Mouse (Mus musculus): ENCODE results near the gene Mier3.
A peak's percentile ranks its signal among the peaks of the same experiment; 100 is the strongest.
"Not testable (repeated sequence)": the region's sequence is repeated elsewhere in the genome, so short reads cannot be mapped to it uniquely, and the experiment has no call there.

Mier3 gene

GRCm38 (mm10) chr13:111703396-111703795, 22.6 kb downstream of the Mier3 start:
- no peak for DNase-seq (ENCODE audit: low spot score)

DNA sequence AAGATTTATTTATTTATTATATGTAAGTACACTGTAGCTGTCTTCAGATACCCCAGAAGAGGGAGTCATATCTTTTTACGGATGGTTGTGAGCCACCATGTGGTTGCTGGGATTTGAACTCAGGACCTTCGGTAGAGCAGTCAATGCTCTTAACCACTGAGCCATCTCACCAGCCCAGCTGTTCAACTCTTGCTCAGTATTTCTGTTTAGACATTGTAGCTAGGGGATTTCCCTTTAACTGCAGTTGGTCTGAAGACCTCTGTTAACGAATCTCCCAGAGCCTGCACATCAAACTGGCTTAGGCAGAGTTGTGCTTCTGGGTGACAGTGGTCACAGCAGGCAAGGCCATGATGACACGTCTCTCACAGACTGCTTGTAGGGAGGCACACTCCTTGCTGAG, 23.2 kb downstream of the Mier3 start:
- not testable (repeated sequence) for DNase-seq (ENCODE audit: low spot score)

- DNase-seq (ENCODE audit: low spot score): no peak
These were observed 29.8 kb downstream of the Mier3 start for GRCm38 (mm10) chr13:111710531-111710930.

- DNase-seq (ENCODE audit: low spot score): no peak
These were observed 38.9 kb downstream of the Mier3 start for GRCm38 (mm10) chr13:111719726-111720125.

- DNase-seq (ENCODE audit: low spot score): no peak
These were observed 44.0 kb downstream of the Mier3 start for GRCm38 (mm10) chr13:111724811-111725164.

DNA sequence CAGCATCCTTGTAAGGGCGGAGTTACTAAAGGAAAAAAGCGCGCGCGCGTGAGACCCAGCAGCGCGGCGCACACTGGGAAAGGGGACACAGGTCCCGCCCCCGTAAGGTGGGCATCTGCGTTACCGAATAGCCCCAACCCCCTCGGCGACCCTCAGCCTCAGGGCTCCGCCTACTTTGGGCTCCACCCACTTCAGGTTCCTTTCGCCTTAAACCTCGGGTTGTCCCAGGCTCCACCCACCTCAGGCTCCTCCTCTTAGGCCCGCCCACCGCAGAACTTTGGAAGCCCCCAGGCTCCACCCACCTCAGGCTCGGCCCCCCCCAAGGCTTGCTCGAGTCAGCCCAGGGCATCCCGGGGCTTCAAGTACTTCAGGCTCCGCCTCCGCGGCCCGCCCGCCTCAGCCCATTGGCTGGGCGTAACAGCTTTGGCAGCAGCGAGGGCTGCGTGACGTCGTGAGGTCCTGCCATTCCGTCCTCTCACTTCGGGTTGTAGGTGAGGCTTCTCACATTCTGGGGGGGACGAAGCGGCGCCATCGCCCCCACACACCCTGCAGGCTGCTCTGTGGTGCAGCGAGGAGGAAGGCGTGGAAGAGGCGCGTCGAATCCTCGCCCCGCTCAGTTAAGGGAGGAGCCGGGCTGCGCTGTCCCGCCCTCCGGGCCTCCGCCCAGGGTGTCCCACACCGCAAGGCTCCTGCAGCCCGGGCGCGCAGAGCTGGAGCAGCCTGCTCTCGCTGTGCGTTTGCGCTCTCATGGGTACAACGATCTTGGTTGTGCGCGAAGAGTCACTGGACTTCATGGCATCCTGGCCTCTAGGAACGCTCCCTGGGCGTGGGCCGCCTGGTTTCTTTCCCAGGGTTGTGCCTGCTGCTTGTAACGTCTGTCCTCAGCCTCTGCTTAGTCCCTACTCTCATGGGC, 44.6 kb downstream of the Mier3 start:
- DNase-seq (ENCODE audit: low spot score): peak; percentile 98

DNA sequence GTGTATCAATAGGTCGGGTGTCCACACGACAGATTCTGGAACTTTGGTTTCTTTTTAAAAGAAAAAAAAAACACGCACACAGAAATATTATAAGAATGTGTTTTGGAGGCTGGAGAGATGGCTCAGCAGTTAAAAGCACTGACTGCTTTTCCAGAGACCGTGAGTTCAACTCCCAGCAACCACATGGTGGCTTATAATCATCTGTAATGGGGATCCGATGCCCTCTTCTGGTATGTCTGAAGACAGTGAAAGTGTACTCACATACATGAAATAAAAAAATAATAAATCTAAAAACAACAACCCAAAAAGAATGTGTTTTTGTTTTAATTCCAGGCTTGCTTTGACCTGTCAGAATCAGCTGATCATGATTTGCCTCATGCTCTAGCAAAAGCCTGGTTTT, 46.1 kb downstream of the Mier3 start:
- no peak for DNase-seq (ENCODE audit: low spot score)

GRCm38 (mm10) chr13:111741204-111741990, 60.6 kb downstream of the Mier3 start:
- no peak for DNase-seq (ENCODE audit: low spot score)

- peak; percentile 69 for DNase-seq (ENCODE audit: low spot score)
These were observed 61.3 kb downstream of the Mier3 start for GRCm38 (mm10) chr13:111741991-111742615.

GRCm38 (mm10) chr13:111744233-111745000, 63.6 kb downstream of the Mier3 start:
- DNase-seq (ENCODE audit: low spot score): no peak

GRCm38 (mm10) chr13:111745216-111745615, 64.4 kb downstream of the Mier3 start:
- no peak for DNase-seq (ENCODE audit: low spot score)

DNA sequence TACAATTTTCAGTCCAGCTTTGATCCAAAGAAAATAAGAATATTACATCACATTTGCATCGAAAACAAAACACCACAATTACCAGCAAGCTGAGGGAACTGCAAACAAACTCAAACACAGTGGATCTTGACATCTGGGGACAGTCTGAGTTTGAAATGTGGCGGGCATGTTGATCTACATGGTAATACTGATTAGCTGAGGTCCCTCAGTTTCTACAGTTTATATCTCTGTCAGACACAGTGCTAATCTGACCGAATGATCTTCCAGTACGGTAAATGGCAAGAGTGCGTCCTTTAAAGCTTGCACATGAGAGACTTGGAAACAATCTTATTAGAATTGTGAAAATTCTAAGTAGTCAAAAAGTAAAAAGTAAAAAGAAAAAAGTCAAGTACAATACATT, 66.1 kb downstream of the Mier3 start:
- no peak for DNase-seq (ENCODE audit: low spot score)

DNA sequence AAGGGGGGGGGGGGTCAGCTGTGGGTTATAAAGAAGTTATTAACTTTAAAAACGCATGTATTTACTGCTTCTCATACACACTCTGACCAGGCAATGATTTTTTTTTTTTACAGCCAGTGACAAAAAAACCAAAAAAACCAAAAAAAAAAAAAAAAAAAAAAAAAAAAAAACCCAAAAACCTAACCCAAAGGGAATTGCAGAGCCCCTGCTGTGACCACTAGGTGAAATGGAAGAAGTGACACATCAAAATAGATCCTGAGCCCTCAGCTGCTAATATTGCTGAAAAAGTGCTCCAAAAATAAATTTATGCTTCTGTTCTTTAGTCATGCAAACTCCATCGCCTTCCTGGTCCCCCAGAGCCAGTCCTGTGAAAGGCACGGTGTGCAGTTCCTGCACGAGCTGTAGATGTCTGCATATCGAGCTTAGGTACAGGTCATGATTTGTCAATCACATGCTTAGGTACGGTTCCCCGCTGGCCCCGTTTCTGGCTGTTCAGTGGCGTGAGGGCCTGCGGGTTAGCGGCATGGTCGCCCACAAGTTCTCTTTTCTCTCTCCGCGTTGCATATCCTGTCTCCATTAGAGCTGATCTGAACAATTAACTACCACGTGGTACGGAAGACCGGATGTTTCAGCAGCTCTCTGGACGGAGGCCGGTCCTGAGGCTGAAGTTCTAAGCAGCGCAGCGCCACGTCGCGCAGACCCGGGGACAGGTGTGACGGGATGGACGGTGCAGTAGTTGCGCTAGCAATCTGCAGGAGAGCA, 67.7 kb downstream of the Mier3 start:
- DNase-seq (ENCODE audit: low spot score): no peak

DNA sequence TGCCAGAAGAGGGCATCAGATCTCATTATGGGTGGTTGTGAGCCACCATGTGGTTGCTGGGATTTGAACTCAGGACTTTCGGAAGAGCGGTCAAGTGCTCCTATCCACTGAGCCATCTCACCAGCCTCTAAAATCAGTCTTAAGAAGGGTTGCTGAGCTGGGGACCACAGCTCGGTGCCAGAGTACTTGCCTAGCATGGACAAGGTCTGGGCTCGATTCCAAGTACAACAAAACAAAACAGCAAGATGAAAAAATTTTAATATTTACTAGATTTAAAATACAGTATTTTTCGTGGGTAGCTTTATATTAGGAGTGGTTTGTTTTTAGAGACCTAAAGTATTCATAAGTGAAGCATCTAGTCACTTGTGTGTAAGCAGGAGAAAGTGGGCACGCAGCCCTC, 72.5 kb downstream of the Mier3 start:
- DNase-seq (ENCODE audit: low spot score): no peak

GRCm38 (mm10) chr13:111755377-111755776, 74.6 kb downstream of the Mier3 start:
- no peak for DNase-seq (ENCODE audit: low spot score)

- no peak for DNase-seq (ENCODE audit: low spot score)
These were observed 75.2 kb downstream of the Mier3 start for GRCm38 (mm10) chr13:111755937-111756336.

GRCm38 (mm10) chr13:111756986-111757385, 76.2 kb downstream of the Mier3 start:
- no peak for DNase-seq (ENCODE audit: low spot score)

GRCm38 (mm10) chr13:111762526-111762925, 81.7 kb downstream of the Mier3 start:
- no peak for DNase-seq (ENCODE audit: low spot score)

All from lung, postnatal 25 days (tissue).